Mouse (Mus musculus) CH12.LX (cell line): ENCODE measurements at regions not wholly inside any gene's neighbourhood (a gene's known extent, or its start where the extent isn't known, plus 50 kb on each side); places are given as distances from the start of the nearest gene placed in this dataset.

Experiments used
- DNase-seq: peaks from one replicate; pipeline ENCODE4 v3.0.0-alpha.2; 2013; ENCODE audit errors: extremely low read depth
- H3K27ac ChIP-seq: 2 replicates; pipeline ENCODE4 v1.5.1; 2012; ENCODE audit warnings: low read depth, mild to moderate bottlenecking, control low read depth, moderate library complexity; ENCODE audit not compliant: insufficient read depth
- H3K27me3 ChIP-seq: replicated peaks from 2 replicates; pipeline ENCODE3; 2012; ENCODE audit warnings: inconsistent platforms
- H3K36me3 ChIP-seq, 2 experiments: replicated peaks in 1 of 2; 2 replicates each; pipeline versions ENCODE3 to v1.6.1; 2012; ENCODE audit warnings: inconsistent platforms in 1 of 2, low read length in 1 of 2, mild to moderate bottlenecking in 1 of 2, mixed read lengths in 1 of 2, moderate library complexity in 1 of 2; ENCODE audit not compliant: control insufficient read depth in 1 of 2, insufficient read depth in 1 of 2
- H3K4me1 ChIP-seq, 2 experiments: 2 replicates each; pipeline ENCODE4 v1.6.1; 2012; ENCODE audit warnings: inconsistent platforms in 1 of 2, moderate library complexity in 1 of 2; ENCODE audit not compliant: insufficient read depth in 2 of 2, control insufficient read depth in 1 of 2
- H3K4me2 ChIP-seq: 2 replicates; pipeline ENCODE4 v1.6.1; 2012; ENCODE audit warnings: low read depth, mild to moderate bottlenecking, control low read depth; ENCODE audit not compliant: poor library complexity, insufficient read depth, severe bottlenecking
- H3K4me3 ChIP-seq, 3 experiments: fragments of 150-350 bp in 1 of 3; sonication (generic) in 1 of 3; replicated peaks in 1 of 3; 2 replicates each; pipeline versions ENCODE3 to v1.5.1; 2011 to 2012; ENCODE audit warnings: low read depth in 2 of 3, low read length in 2 of 3, mild to moderate bottlenecking in 2 of 3, moderate library complexity in 2 of 3, control low read depth in 1 of 3, improper control_type of control experiment in 1 of 3, inconsistent platforms in 1 of 3, mixed read lengths in 1 of 3; ENCODE audit not compliant: poor library complexity in 1 of 3
- H3K79me2 ChIP-seq: replicated peaks from 2 replicates; pipeline ENCODE4 v1.6.1; 2012; ENCODE audit warnings: mild to moderate bottlenecking, moderate library complexity; ENCODE audit not compliant: control insufficient read depth, poor library complexity, insufficient read depth, severe bottlenecking; ENCODE audit errors: extremely low read depth
- H3K9ac ChIP-seq: 2 replicates; pipeline ENCODE4 v1.6.1; 2012; ENCODE audit warnings: low read depth, mild to moderate bottlenecking, control low read depth, moderate library complexity; ENCODE audit not compliant: insufficient read depth
- H3K9me3 ChIP-seq: replicated peaks from 2 replicates; pipeline ENCODE3; 2012; ENCODE audit warnings: low read length, inconsistent platforms, mixed read lengths
- E2F4 ChIP-seq: IDR thresholded peaks from 2 replicates; pipeline ENCODE4 v1.6.1; 2011; ENCODE audit warnings: low read depth, low read length, improper control_type of control experiment; ENCODE audit not compliant: insufficient replicate concordance
- ETS1 ChIP-seq: conservative IDR thresholded peaks from 2 replicates; pipeline ENCODE4 v1.6.1; 2012; ENCODE audit warnings: low read depth, mild to moderate bottlenecking, inconsistent platforms, low read length, improper control_type of control experiment, moderate library complexity
- MAZ ChIP-seq: IDR thresholded peaks from 2 replicates; pipeline ENCODE4 v1.6.1; 2012; ENCODE audit warnings: low read depth, mild to moderate bottlenecking, inconsistent platforms, low read length, improper control_type of control experiment, moderate library complexity
- MYC ChIP-seq: IDR thresholded peaks from 2 replicates; pipeline ENCODE4 v1.6.1; 2011; ENCODE audit warnings: low read depth, mild to moderate bottlenecking, improper control_type of control experiment, low read length
- NELFE ChIP-seq: IDR thresholded peaks from 2 replicates; pipeline ENCODE4 v1.6.1; 2011; ENCODE audit warnings: low read depth, low read length, improper control_type of control experiment
- NRF1 ChIP-seq: IDR thresholded peaks from 2 replicates; pipeline ENCODE4 v1.6.1; 2014; ENCODE audit warnings: low read depth, mild to moderate bottlenecking, inconsistent platforms, low read length, improper control_type of control experiment, moderate library complexity
- PAX5 ChIP-seq: IDR thresholded peaks from 2 replicates; pipeline ENCODE4 v1.6.1; 2012; ENCODE audit warnings: low read length, inconsistent platforms, mixed read lengths
- POLR2A ChIP-seq: IDR thresholded peaks from 2 replicates; pipeline ENCODE4 v1.6.1; 2011; ENCODE audit warnings: low read depth, mild to moderate bottlenecking, improper control_type of control experiment, low read length
- RAD21 ChIP-seq: IDR thresholded peaks from 2 replicates; pipeline ENCODE4 v1.6.1; 2011; ENCODE audit warnings: low read depth, mild to moderate bottlenecking, low read length, improper control_type of control experiment, moderate library complexity
- SIN3A ChIP-seq: IDR thresholded peaks from 2 replicates; pipeline ENCODE4 v1.6.1; 2012; ENCODE audit warnings: low read length, improper control_type of control experiment, inconsistent platforms
- TBP ChIP-seq: conservative IDR thresholded peaks from 2 replicates; pipeline ENCODE4 v1.6.1; 2011; ENCODE audit warnings: low read depth, low read length, improper control_type of control experiment
- TCF12 ChIP-seq: IDR thresholded peaks from 2 replicates; pipeline ENCODE4 v1.6.1; 2014; ENCODE audit warnings: low read depth, mild to moderate bottlenecking, inconsistent platforms, low read length, improper control_type of control experiment
- ZC3H11A ChIP-seq: IDR thresholded peaks from 2 replicates; pipeline ENCODE4 v1.6.1; 2012; ENCODE audit warnings: low read depth, mild to moderate bottlenecking, inconsistent platforms, low read length, improper control_type of control experiment
- dilution Hi-C: fragments of 300-500 bp; cut with MboI; formaldehyde crosslinking; loops from 2 replicates; pipeline ENCODE4 v1.14.3; 2020; ENCODE audit warnings: low sequenced_read_pairs; ENCODE audit not compliant: extremely low pct_unique_long_range_greater_than_20kb, extremely low pct_ligation_motif_present
- in situ Hi-C: fragments of 300-500 bp; cut with MboI; formaldehyde crosslinking; loops from 3 replicates; pipeline ENCODE4 v1.14.3; 2019; ENCODE audit warnings: low sequenced_read_pairs, low pct_ligation_motif_present, low pct_unique_long_range_greater_than_20kb, mixed read lengths

GRCm38 (mm10) chr13:50359536-50359935, 58.1 kb upstream of the Fbxw17 start:
- Histone ChIP-seq H3K9me3 (no peaks in the 10 kb centered on the region), H3K4me3 (no peak overlapping the region), H3K9ac (no peak overlapping the region), H3K4me2 (no peak overlapping the region), H3K27me3 (no peaks in the 10 kb centered on the region), H3K27ac (no peak overlapping the region), H3K4me1 (peaks cover 0 to 7% of the 10 kb centered on the region in 2 experiments; a peak in 1 of 4 replicates), H3K36me3 (no peaks in the 10 kb centered on the region), H3K79me2 (no peaks in the 10 kb centered on the region)
- TF ChIP-seq TBP: no peak
- no peak for TF ChIP-seq NELFE
- TF ChIP-seq MAZ: no peak
- no peak for TF ChIP-seq MYC
- no peak for TF ChIP-seq ZC3H11A
- no peak for TF ChIP-seq RAD21
- no peak for TF ChIP-seq SIN3A
- TF ChIP-seq POLR2A: no peak
- no peak for TF ChIP-seq TCF12
- no peak for TF ChIP-seq NRF1
- no peak for TF ChIP-seq PAX5
- TF ChIP-seq E2F4: no peak
- no peak for TF ChIP-seq ETS1
- in situ Hi-C loops (no loop called here), dilution Hi-C loops (no loop called here)
- no peak for DNase-seq
